Mouse (Mus musculus) lung, postnatal 25 days (tissue): ENCODE results near the gene B4galt1.

Source experiments
- DNase-seq: peaks from one replicate; pipeline ENCODE4 v3.0.0; 2022; ENCODE audit warnings: low spot score

Gene B4galt1

GRCm38 (mm10) chr4:40778656-40779055 lies 75.1 kb downstream of the B4galt1 start:
- no peak for DNase-seq

- DNase-seq, result peak; percentile 23
Measured at GRCm38 (mm10) chr4:40777116-40777515, 76.7 kb downstream of the B4galt1 start.

GRCm38 (mm10) chr4:40776416-40776815 lies 77.4 kb downstream of the B4galt1 start:
- no peak for DNase-seq

GRCm38 (mm10) chr4:40774279-40775259 lies 79.2 kb downstream of the B4galt1 start:
- peak; percentile 86 for DNase-seq

- DNase-seq, result no peak
Measured at GRCm38 (mm10) chr4:40759876-40760275, 93.9 kb downstream of the B4galt1 start.

- DNase-seq, result peak; percentile 96
Measured at GRCm38 (mm10) chr4:40757780-40758420, 95.9 kb downstream of the B4galt1 start, which contains the start of gene Smu1. TSS of gene Smu1 (minus strand) at chr4:40757923.

GRCm38 (mm10) chr4:40757157-40757779 lies 96.5 kb downstream of the B4galt1 start:
- DNase-seq, result no peak
